Mouse (Mus musculus): ENCODE measurements around the gene Cacna2d1.

The Cacna2d1 gene

DNA sequence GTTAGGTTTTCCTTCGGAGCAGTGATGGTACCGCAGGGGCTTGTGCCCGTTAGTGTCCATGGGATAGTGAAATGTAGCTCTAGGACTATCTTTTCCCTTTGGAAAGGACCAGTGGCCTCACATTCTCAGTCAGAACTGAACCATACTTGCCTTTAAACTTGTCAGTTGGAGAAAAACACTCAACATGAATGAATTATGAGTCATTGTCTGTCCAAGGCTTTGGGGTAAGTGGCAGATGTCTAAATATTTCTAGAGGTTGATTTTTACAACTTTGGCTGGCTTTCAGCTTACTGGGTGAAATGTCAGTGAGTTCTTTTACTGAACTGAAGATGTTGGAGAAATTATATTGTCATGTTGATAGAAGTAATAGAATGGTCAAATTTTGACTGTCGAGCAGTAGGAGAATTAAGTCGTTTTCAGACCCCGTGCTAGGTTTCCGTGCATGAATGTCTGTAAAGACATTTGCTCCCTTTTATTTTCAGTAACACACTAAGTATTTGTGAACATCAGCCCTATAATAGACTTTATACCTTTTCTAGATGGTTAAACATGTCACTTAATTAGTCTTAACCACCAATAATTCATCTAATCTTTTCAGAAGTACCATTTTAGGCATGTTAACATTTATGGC, 50.9 kb downstream of the Cacna2d1 start:
- no peak for DNase-seq

DNA sequence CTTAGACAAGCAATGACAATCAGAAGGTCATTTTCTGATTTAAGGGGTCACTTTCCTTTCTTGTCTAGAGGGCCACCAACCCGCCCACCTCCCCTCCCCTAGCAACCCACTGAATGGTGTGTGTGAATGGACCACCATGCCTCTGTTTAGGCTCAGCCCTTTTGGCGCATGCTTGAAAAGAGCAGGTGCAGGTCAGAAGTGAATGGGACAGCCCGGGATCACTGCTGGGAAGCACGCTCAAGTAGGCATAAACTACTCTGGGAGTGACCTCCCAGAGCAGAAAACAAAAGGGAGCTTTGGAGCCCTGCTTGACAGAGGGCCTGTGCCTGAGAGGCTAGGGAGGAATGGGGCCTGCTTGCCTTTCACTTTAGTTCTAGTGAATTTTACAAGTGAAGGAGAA, 51.4 kb downstream of the Cacna2d1 start:
- no peak for DNase-seq

DNA sequence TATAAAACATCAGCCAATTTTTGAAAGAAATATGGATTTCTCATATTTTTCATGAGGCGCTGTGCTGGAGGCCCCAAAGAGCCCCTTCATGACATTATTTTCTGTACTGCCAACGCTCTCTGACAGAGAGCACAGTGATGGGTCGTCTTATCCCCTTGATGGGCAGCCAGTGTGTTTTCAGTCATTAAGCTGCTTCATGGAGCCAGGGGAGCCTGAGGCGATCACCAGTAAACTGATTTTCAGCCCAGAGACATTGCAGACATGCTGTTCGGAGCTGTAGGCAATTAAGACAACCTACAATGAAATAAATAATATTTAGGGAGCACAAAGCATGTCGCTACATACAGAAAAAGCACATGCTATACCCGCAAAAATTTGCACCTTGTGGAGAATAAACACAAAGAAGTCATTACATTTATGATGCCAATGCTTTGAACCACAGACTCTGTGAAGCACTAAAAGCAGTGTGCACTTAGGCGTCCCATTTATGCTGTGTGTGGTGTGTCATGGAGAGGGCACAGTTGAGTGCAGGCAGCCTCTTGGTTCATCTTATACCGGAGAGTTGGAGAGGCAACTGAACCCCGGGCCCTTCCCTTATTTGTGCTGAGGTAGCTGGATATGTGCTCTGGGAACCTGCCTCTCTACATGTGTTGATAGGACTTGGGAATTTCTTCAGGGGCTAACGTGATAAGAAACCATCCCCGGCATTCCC, 57.1 kb downstream of the Cacna2d1 start:
- DNase-seq = no peak

DNA sequence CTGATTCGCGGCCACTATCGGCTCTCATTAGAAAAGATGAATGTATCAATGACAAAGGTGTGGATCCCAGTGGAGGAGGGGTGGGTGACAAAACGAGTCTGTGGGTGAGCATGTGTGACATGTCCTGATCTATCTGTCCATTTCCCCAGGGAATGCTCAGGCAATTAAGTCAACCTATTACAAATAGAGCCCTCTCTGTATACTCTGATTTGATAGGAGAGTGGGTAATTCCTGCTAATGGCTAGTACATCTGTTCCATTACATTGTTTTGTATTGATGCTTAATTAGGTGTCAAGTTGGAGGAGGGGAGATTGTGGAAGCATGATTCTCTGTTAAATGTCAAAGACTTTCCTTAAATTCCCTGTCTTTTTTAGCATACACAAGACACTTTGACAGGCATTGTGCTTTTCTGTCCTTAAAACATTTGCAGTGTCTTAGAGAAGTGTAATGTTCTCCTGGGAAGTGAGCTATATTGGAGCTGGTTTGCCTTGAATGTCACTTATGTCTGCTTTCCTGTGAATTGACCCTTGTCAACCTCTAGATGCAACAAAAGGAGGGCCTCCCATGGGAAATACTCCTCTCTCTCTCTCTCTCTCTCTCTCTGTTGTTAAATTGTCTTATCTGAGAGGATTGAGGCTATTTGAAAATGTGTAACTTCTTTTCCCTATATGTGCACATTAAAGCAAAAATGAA, 58.9 kb downstream of the Cacna2d1 start:
- DNase-seq = no peak

DNA sequence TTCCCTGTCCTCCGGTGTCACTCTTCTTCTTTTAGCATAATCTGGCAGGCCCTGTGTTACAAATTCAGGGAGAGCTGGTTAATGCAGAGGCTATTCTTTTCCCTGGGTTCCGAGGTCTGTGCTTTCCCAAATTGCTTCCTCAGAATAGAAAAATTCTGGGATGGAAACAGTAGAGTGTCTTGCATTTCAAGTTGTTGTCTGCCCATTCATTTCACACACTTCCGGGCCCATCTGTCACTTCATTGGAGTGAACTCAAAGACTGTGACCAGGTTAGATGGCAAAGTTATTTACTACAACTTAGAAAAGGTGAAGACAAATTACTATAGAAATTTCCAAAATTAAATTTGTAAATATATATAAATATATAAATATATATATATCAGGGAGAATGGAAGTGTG, 62.7 kb downstream of the Cacna2d1 start:
- DNase-seq = no peak

DNA sequence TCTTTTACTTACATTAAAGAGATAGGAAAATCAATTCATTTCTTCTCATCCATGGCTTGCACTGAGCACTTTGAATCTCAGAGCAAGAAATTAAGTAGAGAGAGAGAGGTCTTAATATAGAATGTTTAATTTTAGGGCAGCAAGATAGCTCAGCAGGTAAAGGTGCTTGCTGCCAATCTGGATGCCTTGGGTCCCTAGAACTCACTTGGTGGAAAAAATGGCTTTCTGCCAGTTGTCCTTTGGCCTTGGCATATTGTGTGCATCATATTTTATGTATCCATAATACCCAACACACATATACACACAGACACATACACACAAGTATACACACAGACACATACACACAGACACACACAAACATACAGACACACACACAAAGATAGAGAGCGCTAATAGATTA, 63.3 kb downstream of the Cacna2d1 start:
- DNase-seq = no peak

DNA sequence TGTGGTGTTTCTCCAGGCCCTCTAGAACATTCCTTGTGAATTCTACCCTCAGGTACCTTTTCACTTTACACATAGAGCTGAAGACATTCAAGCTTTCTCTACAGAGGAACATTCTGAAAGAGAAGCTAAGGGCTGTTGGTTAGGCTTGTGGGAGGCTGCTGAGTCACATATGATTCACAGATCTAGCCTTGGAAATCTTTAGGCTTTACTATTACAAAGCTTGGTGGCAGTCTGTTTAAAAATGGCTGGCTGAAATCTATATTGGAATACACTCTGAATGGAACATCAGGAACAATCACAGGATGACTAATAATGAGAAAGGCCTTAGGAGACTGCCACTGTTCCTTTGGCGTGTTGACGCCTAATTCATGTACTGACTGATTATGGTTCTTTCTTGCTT, 66.4 kb downstream of the Cacna2d1 start:
- DNase-seq = no peak

DNA sequence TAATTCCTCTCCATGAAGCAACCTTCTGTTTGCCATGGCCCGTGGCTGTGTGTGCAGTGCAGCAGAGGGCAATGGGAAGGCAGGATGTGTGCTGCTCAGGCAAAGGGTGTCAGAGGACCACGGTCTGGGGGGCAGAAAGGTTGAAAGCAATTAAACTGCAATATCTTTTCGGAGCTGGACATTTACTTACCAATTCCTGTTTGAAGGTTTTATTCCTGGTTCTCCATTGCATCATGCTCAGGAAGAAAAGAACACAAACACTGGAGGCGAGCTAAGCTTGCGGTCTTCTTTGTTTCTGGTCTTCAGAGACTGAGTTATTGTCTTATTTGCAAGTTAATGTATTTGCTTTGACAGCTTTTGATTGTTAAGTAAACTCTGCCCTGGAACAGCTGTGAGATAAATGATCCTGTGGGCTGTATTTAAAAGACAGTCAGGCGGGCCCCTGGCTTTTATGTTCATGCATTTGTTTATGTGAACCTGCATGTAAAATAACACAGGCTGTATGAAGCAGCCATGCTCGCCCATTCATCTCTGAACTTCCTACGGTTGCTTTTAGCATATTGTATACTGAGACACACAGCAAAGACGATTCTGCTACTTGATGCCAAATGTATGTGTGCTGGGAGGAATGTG, 68.1 kb downstream of the Cacna2d1 start:
- peak; percentile 12 to 13 for DNase-seq

DNA sequence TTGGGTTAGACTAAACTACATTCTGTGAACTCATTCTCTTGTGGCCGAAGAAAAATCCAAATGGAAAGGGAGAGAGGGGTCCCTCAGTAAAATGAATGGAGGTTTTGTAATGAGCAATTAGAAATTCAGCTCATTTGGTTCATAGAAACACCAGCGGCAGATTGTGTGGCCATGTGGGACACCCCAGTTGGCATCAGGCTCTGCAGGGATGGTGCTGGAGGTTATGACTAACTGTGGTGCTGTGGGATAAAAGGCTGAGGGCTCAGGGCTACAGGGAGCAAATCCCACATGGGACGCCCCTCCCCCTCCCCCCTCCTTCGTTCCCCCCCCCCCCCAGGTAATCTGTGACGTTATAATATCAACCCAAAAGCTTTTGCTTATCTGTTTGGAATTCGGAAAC, 69.8 kb downstream of the Cacna2d1 start:
- DNase-seq = no peak

DNA sequence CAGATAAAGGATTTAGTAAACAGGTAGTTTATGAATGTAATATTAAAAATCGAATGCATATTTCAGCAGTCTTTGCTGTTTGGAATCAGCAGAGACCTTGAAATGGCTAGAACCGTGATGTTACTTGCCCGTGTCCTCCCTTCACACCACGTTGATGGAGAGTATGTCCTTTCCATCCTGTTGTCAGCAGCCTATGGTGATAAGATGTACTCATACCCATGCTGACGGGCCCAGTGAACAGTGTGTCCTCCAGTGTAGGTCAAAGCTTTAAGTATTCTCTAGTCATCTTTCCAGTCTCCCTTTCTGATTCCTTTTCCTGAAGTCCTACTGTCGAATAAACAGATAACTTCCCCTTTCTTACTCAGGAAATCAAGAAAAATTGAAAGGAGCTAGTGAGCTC, 72.5 kb downstream of the Cacna2d1 start:
- DNase-seq = no peak

DNA sequence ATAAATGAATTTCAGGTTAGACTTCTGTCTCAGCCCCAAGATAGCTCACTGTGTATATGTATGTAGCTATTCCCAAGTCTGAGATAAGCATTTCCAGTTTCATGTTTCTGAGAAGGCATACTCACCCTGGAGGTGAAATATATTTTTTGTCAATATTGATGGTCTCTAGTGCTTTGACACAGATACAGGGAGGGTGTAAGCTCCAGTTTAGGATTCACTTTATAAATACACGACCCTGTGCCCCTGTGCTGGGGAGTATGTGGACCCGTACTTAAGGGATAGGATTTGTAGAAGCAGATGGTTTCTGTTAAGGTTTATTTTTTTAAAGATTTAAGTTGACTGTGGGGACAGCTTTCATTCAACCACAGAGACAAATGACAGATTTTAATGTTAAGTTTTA, 79.2 kb downstream of the Cacna2d1 start:
- no peak for DNase-seq

DNA sequence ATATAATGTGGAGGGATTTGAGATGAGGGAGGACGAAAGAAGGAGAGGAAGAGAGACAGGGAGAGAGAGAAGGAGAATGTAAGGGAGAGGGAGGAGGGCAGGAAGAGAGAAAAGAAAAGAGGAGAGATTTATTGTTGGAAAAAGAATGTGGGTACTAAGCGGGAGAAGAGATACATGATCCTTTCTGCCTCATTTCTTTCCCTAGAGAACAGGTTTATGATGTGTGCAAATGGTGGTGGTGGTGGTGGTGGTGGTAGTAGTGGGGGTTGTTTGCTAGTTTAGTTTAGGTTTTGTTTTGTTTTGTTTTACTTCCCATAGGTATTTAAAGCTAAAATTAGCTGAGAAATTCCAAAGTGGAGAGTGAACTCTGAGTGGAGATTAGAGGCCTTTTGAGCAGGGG, 79.9 kb downstream of the Cacna2d1 start:
- DNase-seq = no peak

DNA sequence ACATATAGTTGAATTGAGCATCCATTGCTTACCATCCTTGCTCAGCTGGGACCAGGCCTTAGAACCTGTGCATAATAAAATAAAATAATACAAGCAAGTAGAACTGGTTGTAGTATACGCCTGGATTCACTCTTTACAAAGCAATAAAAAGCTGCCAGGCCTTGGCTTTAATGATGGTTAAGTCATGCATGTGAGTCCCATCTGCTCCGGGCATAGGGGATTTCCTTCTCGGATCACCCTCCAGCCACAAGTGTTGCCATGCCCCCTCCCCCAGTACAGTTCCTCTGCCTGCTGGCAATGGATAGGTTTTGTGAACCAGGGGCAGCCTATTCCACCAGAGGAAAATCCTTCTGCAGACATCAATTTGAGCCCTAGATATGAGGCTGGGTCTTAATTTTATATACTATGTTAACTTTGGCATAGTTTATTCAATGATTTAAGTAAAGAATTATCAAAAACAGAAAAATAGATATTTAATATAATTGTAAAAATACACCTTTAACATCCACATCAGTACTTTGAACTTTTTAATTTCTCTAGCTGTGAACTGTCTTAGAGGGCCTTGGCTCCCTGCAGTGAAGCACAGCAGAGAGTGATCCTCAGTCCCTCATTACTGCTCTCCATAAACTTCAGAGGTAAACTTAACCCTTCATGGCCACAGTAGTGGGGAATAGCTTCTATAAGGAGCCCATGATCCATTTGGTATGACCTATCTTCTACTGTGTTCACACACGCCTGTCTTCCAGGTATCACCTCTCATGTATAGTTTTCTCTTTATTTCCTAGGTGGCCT, 90.3 kb downstream of the Cacna2d1 start:
- no peak for DNase-seq

DNA sequence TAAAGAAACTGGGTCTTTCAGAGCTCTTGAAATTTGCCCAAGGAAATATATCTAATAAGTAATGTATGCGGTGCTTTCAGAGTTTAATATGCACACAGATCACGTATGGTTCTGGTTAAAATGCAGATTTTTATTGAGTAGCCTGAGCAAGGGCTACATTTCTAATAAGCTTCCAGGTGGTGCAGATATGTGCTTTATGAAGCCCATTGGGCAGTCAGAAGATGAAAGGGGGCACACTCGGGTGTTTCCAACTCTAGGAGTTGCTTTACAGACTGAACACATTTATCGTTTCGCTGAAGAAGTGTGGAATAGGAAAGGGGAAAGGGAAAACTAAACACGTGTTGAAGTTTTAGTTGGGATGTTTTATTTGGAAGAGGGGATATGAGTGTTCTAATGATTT, 94.4 kb downstream of the Cacna2d1 start:
- no peak for DNase-seq

DNA sequence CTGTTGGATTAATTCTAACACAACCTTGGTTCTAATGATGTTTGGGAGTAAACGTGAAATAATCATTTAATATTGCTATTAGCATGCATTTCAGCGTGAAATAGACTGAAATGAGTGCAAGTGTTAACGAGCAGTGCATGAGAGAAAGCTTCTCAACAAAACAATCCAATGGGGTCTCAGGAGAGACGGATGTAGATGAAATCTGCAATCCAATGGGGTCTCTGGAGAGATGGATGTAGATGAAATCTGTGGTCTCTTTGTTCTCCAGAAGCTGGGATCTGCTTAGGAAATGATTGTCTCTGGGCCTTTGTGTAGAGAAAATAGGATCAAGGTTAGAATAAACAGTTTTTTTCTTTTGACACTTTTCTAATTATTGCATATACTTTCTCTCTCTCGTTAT, 95.0 kb downstream of the Cacna2d1 start:
- DNase-seq = no peak

DNA sequence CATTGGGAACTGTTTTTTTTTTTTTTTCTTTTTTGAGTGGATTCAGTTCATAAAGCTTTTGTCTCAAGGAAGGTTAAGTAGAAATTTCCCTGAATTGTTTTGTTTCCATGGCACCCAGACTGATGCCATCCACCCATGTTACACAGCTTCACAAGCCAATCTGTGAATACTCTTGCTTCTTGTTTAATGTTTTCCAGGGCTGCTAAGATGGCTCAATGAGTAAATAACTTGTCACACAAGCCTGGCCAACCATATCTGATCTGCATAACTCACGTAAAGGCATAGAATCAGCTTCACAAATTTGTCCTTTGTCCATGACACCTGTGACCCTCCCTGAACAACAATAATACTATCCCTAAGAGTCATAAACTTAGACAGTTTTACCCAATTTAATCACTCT, 99.1 kb downstream of the Cacna2d1 start:
- DNase-seq = no peak

DNA sequence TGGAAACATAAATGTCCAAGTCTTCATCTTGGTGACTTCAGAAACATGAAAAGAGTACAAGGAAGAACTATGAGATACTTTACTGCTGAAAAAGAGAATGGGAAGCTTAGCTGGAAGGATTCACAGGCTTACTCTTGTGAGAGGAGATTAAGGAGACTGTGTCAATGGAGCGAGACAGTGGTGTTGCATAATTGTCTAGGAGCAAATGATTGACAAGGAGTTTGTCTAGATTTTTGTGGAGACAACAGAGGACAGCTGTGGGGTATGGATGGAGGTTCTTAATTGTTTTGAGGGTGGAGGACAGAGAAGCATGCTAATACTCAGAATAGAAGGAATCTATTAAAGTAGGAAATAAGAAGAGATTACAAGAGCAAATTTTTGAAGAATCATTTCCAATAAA, 100.8 kb downstream of the Cacna2d1 start:
- no peak for DNase-seq

DNA sequence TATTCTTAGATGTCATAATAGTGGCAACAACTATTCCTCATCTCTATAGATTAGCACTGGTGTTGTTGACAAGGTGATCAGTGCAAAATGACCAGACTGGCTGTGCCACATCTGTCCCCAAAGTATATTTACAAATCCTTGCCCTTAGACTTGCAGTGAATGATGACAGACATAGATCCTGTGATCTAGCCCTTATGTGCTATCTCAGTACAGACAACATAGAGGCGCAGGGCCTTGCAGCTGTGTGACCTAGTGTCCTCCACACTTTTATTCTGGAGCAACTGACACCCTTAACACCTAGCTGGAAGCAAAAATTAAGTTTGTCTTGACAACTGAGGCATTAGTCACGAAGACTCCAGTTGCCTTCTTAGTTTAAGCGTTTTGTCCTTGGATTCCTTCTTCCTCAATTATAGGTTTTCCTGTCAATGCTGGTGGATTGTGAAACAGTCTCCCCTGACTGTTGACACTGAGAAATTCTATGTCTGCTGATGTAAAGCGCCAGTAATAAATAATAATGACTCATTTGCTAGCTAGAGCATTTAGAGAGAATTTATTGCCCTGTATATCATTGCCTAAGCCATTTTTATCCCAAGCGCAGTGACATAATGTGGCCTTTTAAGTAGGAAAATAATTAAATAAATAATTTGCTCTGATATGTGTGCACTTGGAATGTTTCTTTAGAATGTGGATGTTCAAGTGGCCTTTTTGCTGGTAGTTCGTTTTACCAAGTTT, 110.8 kb downstream of the Cacna2d1 start:
- DNase-seq = no peak

DNA sequence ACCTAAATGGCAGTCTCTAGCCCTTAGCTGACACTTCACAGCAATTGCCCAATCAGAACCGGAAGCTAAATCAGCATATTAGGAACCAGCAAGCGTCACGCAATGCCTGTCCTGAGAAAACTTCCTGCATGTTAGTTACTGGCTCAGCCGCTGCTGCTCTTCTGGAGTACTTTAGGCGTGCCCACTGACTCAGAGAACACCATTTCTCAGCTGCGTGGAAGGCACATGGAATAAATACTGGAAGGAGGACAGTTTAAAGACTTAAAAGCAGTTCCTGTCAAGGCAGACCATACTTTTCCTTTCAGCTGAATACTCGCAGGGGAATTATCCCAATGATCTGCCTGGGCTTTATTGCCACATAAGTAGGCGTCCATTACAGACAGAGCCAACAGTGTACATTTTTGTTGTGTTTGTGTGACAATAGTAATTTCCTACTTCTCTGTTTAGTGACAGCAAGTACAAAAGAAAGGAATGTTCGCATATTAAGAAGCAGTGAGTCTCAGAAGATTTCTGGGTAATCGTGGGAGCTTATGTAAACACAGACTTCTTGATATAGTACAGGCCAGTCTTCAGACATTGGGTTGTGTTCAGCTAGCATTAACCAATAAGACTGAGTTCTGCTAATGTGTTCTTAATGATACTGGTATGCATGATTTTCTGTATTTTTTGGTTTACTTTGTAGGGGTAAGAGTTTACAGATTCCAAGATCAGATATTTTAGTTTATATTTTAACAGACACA, 113.1 kb downstream of the Cacna2d1 start:
- DNase-seq = peak; percentile 24 to 52

DNA sequence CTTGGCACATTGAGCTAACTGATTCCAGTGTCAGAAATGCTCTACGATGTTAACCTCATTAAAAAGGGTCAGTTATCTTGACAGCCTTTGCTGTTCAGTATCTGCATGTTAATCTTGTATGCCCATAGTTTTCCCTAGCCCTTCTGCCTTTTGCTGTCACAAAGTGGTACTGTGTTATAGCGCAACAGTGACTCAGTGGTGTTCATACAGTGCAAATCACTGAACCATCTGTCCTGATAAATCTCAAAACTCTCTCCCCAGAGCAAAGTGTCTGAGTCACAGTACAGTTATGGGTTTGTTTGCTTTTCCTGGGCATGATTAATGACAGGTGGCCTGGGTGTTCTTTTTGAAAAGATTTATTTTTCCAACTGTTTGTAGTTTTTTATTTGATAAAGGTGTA, 122.3 kb downstream of the Cacna2d1 start:
- DNase-seq = no peak

DNA sequence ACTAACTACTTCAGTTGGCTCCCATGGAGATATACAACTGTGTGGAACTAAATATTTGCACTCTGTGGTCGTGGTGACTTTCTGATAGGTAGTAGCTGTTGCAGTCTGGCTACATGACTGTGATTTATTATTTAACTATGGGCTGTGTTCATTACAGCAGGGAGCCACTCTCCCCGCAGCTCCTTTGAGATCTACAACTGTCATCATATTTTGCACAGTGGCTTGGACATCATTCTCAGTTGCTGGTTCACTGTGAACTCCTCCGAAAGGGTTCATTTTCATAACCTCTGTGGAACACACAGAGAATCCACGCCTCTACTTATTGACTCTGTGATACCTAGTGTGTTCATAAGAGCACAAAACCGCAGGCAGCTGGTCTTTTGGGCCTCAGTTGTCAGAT, 128.3 kb downstream of the Cacna2d1 start:
- peak in 1 of 2 experiments; percentile 10 for DNase-seq

DNA sequence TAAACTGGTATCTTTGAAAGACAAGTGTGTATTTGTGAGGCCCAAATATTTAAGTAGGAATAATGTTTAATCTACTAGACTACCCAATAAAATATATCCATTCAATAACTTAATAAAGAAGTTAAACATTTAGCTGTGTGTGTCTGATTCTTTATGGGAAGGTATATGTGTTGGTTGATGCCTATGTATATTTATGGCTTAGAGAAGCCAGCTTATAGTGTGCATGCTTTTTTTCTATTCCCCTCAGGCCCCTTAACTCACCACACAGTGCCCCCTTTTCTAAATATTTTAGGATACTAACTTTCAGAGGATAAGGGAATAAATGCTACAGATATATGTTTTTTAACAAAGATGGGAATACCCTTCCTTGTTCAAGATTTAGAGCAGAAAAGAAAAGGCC, 128.8 kb downstream of the Cacna2d1 start:
- DNase-seq = no peak

Data from kidney, postnatal 4 days (tissue).